Mouse (Mus musculus) layer of hippocampus, postnatal 14 days (tissue): ENCODE results near the gene Cdc42ep2. TPM values are rescaled to one million over a fixed set of nuclear protein-coding genes. Genes with fewer than 3 reads are reported as not detected.

ENCODE experiments used
- DNase-seq, 2 experiments: peaks; one replicate each; pipeline ENCODE4 v3.0.0; 2021 to 2022; ENCODE audit warnings: low spot score in 2 of 2, mixed read lengths in 1 of 2
- total RNA-seq, 2 experiments: library from RNA; stranded (reverse); gene quantifications; 2 replicates each; pipeline ENCODE4 v1.2.3; 2021

Gene Cdc42ep2
- total RNA-seq, 2 experiments from 2014 or later, result 4.7 to 5.7 TPM

DNA sequence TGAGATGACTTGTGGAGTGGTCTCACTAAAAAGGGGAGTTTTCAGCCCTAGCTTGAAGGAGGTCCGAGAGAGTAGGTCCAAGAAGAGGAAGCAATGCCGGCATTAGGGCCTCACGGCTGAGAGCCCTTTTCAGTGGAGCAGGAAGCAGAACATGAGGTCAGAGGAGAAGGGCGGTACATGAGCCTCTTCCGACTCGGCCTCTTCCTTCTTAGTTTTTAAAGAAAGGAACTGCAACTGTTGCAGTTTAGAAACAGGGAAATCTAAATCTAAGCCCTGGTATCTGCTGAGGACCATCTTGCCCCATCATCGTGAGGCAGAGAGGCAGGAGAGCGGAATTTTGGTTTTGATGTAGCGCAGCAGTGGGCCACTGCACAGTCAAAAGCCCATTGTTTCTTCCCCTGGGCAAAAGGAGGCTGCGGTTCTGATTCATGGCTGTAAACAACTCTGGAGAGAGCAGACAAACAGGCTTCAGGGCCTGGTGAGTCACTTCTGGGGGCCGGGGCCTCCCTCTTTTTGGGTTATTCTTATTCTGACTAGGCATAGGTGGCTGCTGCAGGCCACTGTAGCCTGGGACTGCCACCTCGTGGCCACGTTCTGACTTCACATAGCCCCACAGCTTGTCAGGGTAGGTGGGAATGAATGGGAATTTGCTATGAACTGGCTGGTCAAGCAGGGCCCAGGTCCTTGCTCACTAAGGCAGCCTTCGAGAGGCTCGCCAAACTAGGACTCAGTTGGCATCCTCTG, 46.8 kb downstream of the Cdc42ep2 start, which contains the start of gene Slc25a45:
TSS of gene Slc25a45 (plus strand) at position 191 of the 744 bp plus-strand sequence.
- peak; percentile 71 to 79 for DNase-seq

GRCm38 (mm10) chr19:5874969-5875480, 49.6 kb downstream of the Cdc42ep2 start, which contains the start of gene Frmd8:
Gene Frmd8, minus strand, starts transcription at chr19:5875274.
- peak; percentile 89 to 95 for DNase-seq

DNA sequence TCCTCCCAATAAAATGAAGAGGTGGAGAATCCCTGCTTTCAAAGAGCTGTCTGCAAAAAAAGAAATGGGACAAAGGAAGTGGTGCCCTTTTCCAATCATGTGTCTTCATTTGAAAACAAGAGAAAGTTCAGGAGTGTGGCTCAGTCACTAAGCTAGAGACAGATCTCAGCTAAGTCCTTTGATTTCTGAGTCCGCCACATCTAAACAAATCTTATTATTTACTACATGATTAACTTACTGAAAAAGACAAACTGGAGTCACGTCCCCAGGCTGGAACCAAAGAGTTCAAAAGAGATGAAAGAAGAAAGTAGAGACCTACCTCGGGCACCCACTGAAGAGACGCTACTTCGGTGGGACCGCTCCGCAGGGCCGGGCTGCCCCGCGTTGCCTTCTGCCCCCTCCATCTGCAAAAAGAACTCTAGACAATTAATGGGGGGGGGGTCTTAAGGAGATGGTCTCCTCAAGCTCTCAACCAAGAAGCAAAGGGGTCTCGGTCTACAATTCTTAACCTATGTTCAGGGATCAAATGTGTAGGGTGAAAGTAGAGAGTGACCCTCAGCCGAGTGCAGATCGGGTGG, 50.1 kb downstream of the Cdc42ep2 start:
- DNase-seq, result no peak

DNA sequence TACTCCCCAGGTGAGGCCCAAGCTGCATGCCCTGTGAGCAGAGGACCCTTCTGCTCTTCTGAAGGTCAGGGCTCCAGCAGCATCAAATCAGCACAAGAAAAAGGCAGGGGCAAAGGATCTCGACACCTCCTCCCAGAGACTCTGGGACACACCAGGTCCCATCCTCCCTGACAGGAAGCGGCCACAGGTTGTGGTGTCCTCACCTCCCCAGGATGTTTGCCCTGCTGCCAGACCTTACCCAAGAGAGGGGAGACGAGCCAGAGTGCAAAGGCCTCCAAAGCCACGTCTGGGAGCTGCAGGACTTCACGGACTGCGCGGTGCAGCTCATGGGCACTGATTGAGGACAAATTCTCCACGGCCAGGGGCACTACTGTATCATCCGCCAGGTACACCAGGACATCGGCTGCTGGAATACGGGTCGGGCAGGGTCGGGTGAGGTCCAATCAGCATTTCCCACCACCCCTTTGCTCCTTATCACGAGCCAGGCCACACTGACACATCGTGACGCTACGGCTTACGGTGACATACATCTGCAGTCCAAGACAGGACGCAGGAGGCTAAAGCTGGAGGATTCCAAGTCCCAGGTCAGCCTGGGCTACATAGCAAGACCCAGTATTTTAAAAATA, 51.6 kb downstream of the Cdc42ep2 start:
- DNase-seq, result no peak

DNA sequence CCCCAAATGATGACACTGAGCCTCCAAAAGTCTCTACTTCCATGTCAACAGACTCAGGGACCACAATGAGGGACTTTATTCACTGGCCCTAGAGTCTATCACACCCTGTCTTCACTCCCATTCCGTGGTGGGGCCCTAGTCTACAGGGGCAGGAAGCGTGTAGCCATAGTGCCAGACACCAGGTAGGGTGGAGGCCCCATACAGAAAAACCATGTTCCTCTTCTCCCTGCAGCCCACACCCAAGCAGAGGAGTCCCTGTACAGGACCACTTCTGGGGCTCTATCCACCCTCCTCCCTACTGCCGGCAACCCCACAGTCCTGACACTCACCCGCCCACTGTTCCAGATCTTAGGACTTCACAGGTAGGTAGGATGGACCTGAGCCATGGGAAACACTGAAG, 52.1 kb downstream of the Cdc42ep2 start:
- no peak for DNase-seq

DNA sequence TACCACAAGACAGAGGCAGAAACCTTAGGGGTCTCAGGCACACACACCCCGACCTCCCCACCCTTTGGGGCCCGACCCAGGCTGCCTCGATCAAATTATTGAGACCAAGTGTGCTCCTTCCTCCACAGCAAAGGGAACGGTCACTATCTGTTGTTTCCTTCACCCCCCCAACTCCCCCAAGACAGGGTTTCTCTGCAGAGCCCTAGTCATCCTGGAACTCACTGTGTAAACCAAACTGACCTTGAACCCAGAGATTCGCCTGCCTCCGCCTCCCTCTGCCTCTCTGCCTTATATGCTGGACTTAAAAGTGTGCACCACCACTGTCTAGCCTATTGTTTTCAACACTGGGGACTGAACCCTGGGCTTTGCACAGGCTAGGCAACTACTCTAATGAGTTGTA, 52.9 kb downstream of the Cdc42ep2 start:
- no peak for DNase-seq

- no peak for DNase-seq
Observed at GRCm38 (mm10) chr19:5871273-5871672, 53.3 kb downstream of the Cdc42ep2 start.

- DNase-seq, result no peak
Observed at GRCm38 (mm10) chr19:5868096-5868495, 56.5 kb downstream of the Cdc42ep2 start.

Other genes starting within 250 kb of the Cdc42ep2 start
- 10 to 100 TPM; 16.1 to 17.0 TPM for gene Map3k11, start 236.1 kb downstream of the Cdc42ep2 start, total RNA-seq
- gene Pcnx3, start 235.9 kb downstream of the Cdc42ep2 start, total RNA-seq, result 10 to 100 TPM; 66.3 to 72.2 TPM
- not detected for gene Kcnk7, start 220.4 kb downstream of the Cdc42ep2 start, total RNA-seq
- gene Ehbp1l1, start 198.5 kb downstream of the Cdc42ep2 start, total RNA-seq, result 10 to 100 TPM; 15.6 to 20.1 TPM
- 10 to 100 TPM; 32.1 to 41.1 TPM for gene Fam89b, start 195.2 kb downstream of the Cdc42ep2 start, total RNA-seq
- 10 to 100 TPM; 24.7 to 32.7 TPM for gene Ltbp3, start 183.9 kb downstream of the Cdc42ep2 start, total RNA-seq
- 10 to 100 TPM; 73.6 to 75.1 TPM for gene Scyl1, start 153.4 kb downstream of the Cdc42ep2 start, total RNA-seq
- 10 to 100 TPM; 19.8 to 20.1 TPM for gene Frmd8, start 49.5 kb downstream of the Cdc42ep2 start, total RNA-seq
- gene Slc25a45, start 47.0 kb downstream of the Cdc42ep2 start, total RNA-seq, result 1 to 10 TPM; 3.6 to 3.7 TPM
- 1 to 10 TPM; 3.4 to 4.2 TPM for gene Tigd3, start 30.7 kb downstream of the Cdc42ep2 start, total RNA-seq
- gene Dpf2, start 11.8 kb downstream of the Cdc42ep2 start, total RNA-seq, result 10 to 100 TPM; 78.1 to 92.3 TPM
- 1 to 10 TPM; 8.0 to 10.0 TPM for gene Pola2, start 39.4 kb upstream of the Cdc42ep2 start, total RNA-seq
- gene Slc22a20, start 61.3 kb upstream of the Cdc42ep2 start, total RNA-seq, result not detected
- gene Capn1, start 91.1 kb upstream of the Cdc42ep2 start, total RNA-seq, result 10 to 100 TPM; 21.3 to 23.1 TPM
- gene Syvn1, start 121.8 kb upstream of the Cdc42ep2 start, total RNA-seq, result 10 to 100 TPM; 42.5 to 45.3 TPM
- gene Mrpl49, start 133.0 kb upstream of the Cdc42ep2 start, total RNA-seq, result 10 to 100 TPM; 39.9 to 50.8 TPM
- 100 to 1,000 TPM; 583 to 634 TPM for gene Fau, start 133.0 kb upstream of the Cdc42ep2 start, total RNA-seq
- 10 to 100 TPM; 39.5 to 41.2 TPM for gene Znhit2, start 136.4 kb upstream of the Cdc42ep2 start, total RNA-seq
- gene Tm7sf2, start 143.6 kb upstream of the Cdc42ep2 start, total RNA-seq, result 10 to 100 TPM; 40.1 to 44.2 TPM
- 10 to 100 TPM; 84.3 to 95.9 TPM for gene Vps51, start 152.4 kb upstream of the Cdc42ep2 start, total RNA-seq
- gene Tmem262, start 155.2 kb upstream of the Cdc42ep2 start, total RNA-seq, result not detected
- gene Gm28374, start 157.4 kb upstream of the Cdc42ep2 start, total RNA-seq, result 1 to 10 TPM in 1 of 2 experiments, under 1 TPM in 1; 0.57 to 1.5 TPM
- gene Zfpl1, start 160.1 kb upstream of the Cdc42ep2 start, total RNA-seq, result 10 to 100 TPM; 33.1 to 33.7 TPM
- gene Cdca5, start 160.2 kb upstream of the Cdc42ep2 start, total RNA-seq, result 1 to 10 TPM in 1 of 2 experiments, under 1 TPM in 1; 0.99 to 1.0 TPM
- gene AC131692.1, start 169.6 kb upstream of the Cdc42ep2 start, total RNA-seq, result not detected
- gene Naaladl1, start 181.0 kb upstream of the Cdc42ep2 start, total RNA-seq, result not detected
- gene Sac3d1, start 193.8 kb upstream of the Cdc42ep2 start, total RNA-seq, result 10 to 100 TPM; 16.8 to 18.2 TPM
- gene Snx15, start 203.5 kb upstream of the Cdc42ep2 start, total RNA-seq, result 10 to 100 TPM; 42.3 to 43.7 TPM
- gene Batf2, start 216.2 kb upstream of the Cdc42ep2 start, total RNA-seq, result under 1 TPM in 1 of 2 experiments, not detected in 1; 0.39 TPM
- 10 to 100 TPM; 63.2 to 65.9 TPM for gene Arl2, start 216.7 kb upstream of the Cdc42ep2 start, total RNA-seq